Mouse (Mus musculus): Measurements from ENCODE around the gene Dlg2. TPM values are rescaled to one million over a fixed set of nuclear protein-coding genes. Genes with fewer than 3 reads are reported as not detected.

The Dlg2 gene
- polyA plus RNA-seq, 1 experiment = 1.7 TPM

GRCm38 (mm10) chr7:91543286-91543650 is 1066.8 kb downstream of the Dlg2 start:
- 54% methylated on average over 4 of the region's 4 CpGs for WGBS
- H3K4me1 ChIP-seq (ENCODE audit: control insufficient read depth, insufficient read depth, insufficient read length) = no peaks in the 10 kb centered on the region
- TF ChIP-seq CTCF (IDR thresholded peaks at IDR 0.05; ENCODE audit: extremely low read depth, insufficient read depth, insufficient read length, insufficient replicate concordance) (no peak), POLR2A (IDR thresholded peaks at IDR 0.05; ENCODE audit: low read depth, low read length) (no peak)
- no peak overlapping the region for H3K4me3 ChIP-seq (ENCODE audit: extremely low read depth, insufficient read depth, insufficient read length)
- H3K27ac ChIP-seq (ENCODE audit: insufficient read depth, low read length) = no peak overlapping the region
- H3K27me3 ChIP-seq (ENCODE audit: control insufficient read depth, insufficient read depth, low read length) = no peaks in the 10 kb centered on the region; the same call in 1 of the 2 replicates
- no peak for DNase-seq (ENCODE audit: low read depth in 1 of 2, low spot score in 2 of 2)
- H3K36me3 ChIP-seq (ENCODE audit: control insufficient read depth, insufficient read depth, low read length) = no peaks in the 10 kb centered on the region

GRCm38 (mm10) chr7:91544600-91544999 is 1068.1 kb downstream of the Dlg2 start:
- WGBS = 3% methylated on average over 3 of the region's 3 CpGs
- no peaks in the 10 kb centered on the region; the same call in 1 of the 2 replicates for H3K27me3 ChIP-seq (ENCODE audit: control insufficient read depth, insufficient read depth, low read length)
- no peak overlapping the region for H3K27ac ChIP-seq (ENCODE audit: insufficient read depth, low read length)
- no peaks in the 10 kb centered on the region for H3K36me3 ChIP-seq (ENCODE audit: control insufficient read depth, insufficient read depth, low read length)
- H3K4me3 ChIP-seq (ENCODE audit: extremely low read depth, insufficient read depth, insufficient read length) = no peak overlapping the region
- no peaks in the 10 kb centered on the region for H3K4me1 ChIP-seq (ENCODE audit: control insufficient read depth, insufficient read depth, insufficient read length)
- TF ChIP-seq POLR2A (IDR thresholded peaks at IDR 0.05; ENCODE audit: low read depth, low read length) (no peak), CTCF (IDR thresholded peaks at IDR 0.05; ENCODE audit: extremely low read depth, insufficient read depth, insufficient read length, insufficient replicate concordance) (no peak)
- no peak for DNase-seq (ENCODE audit: low read depth in 1 of 2, low spot score in 2 of 2)

- no peak overlapping the region for H3K4me3 ChIP-seq (ENCODE audit: extremely low read depth, insufficient read depth, insufficient read length)
- no peaks in the 10 kb centered on the region for H3K36me3 ChIP-seq (ENCODE audit: control insufficient read depth, insufficient read depth, low read length)
- no peak overlapping the region for H3K27ac ChIP-seq (ENCODE audit: insufficient read depth, low read length)
- H3K4me1 ChIP-seq (ENCODE audit: control insufficient read depth, insufficient read depth, insufficient read length) = no peaks in the 10 kb centered on the region
- 11% methylated on average over 1 of the region's 1 CpGs for WGBS
- TF ChIP-seq POLR2A (IDR thresholded peaks at IDR 0.05; ENCODE audit: low read depth, low read length) = no peak
- TF ChIP-seq CTCF (IDR thresholded peaks at IDR 0.05; ENCODE audit: extremely low read depth, insufficient read depth, insufficient read length, insufficient replicate concordance) = no peak
- no peak for DNase-seq (ENCODE audit: low read depth in 1 of 2, low spot score in 2 of 2)
- no peaks in the 10 kb centered on the region for H3K27me3 ChIP-seq (ENCODE audit: control insufficient read depth, insufficient read depth, low read length)
These were observed 1072.3 kb downstream of the Dlg2 start for GRCm38 (mm10) chr7:91548796-91549195.

- TF ChIP-seq POLR2A (IDR thresholded peaks at IDR 0.05; ENCODE audit: low read depth, low read length) (no peak), CTCF (IDR thresholded peaks at IDR 0.05; ENCODE audit: extremely low read depth, insufficient read depth, insufficient read length, insufficient replicate concordance) (no peak)
- H3K4me3 ChIP-seq (ENCODE audit: extremely low read depth, insufficient read depth, insufficient read length) = no peak overlapping the region
- DNase-seq (ENCODE audit: low read depth in 1 of 2, low spot score in 2 of 2) = no peak
- no peaks in the 10 kb centered on the region for H3K36me3 ChIP-seq (ENCODE audit: control insufficient read depth, insufficient read depth, low read length)
- no peaks in the 10 kb centered on the region for H3K4me1 ChIP-seq (ENCODE audit: control insufficient read depth, insufficient read depth, insufficient read length)
- H3K27ac ChIP-seq (ENCODE audit: insufficient read depth, low read length) = no peak overlapping the region
- H3K27me3 ChIP-seq (ENCODE audit: control insufficient read depth, insufficient read depth, low read length) = no peaks in the 10 kb centered on the region
These were observed 1081.1 kb downstream of the Dlg2 start for GRCm38 (mm10) chr7:91557582-91557981.

GRCm38 (mm10) chr7:91567423-91567822 is 1091.0 kb downstream of the Dlg2 start:
- DNase-seq (ENCODE audit: low read depth in 1 of 2, low spot score in 2 of 2) = no peak
- TF ChIP-seq POLR2A (IDR thresholded peaks at IDR 0.05; ENCODE audit: low read depth, low read length) (no peak), CTCF (IDR thresholded peaks at IDR 0.05; ENCODE audit: extremely low read depth, insufficient read depth, insufficient read length, insufficient replicate concordance) (no peak)

GRCm38 (mm10) chr7:91570969-91571368 is 1094.5 kb downstream of the Dlg2 start:
- no peaks in the 10 kb centered on the region for H3K27me3 ChIP-seq (ENCODE audit: control insufficient read depth, insufficient read depth, low read length)
- TF ChIP-seq POLR2A (IDR thresholded peaks at IDR 0.05; ENCODE audit: low read depth, low read length) (no peak), CTCF (IDR thresholded peaks at IDR 0.05; ENCODE audit: extremely low read depth, insufficient read depth, insufficient read length, insufficient replicate concordance) (no peak)
- no peak overlapping the region for H3K27ac ChIP-seq (ENCODE audit: insufficient read depth, low read length)
- H3K4me1 ChIP-seq (ENCODE audit: control insufficient read depth, insufficient read depth, insufficient read length) = no peaks in the 10 kb centered on the region
- no peak for DNase-seq (ENCODE audit: low read depth in 1 of 2, low spot score in 2 of 2)
- no peak overlapping the region for H3K4me3 ChIP-seq (ENCODE audit: extremely low read depth, insufficient read depth, insufficient read length)
- 93% methylated on average over 2 of the region's 2 CpGs for WGBS
- no peaks in the 10 kb centered on the region for H3K36me3 ChIP-seq (ENCODE audit: control insufficient read depth, insufficient read depth, low read length)

More at GRCm38 (mm10) chr7:91567423-91567822, 1091.0 kb downstream of the Dlg2 start:
- Histone ChIP-seq H3K27ac (ENCODE audit: insufficient read depth, low read length) (no peak overlapping the region), H3K4me3 (ENCODE audit: extremely low read depth, insufficient read depth, insufficient read length) (no peak overlapping the region), H3K4me1 (ENCODE audit: control insufficient read depth, insufficient read depth, insufficient read length) (no peaks in the 10 kb centered on the region), H3K27me3 (ENCODE audit: control insufficient read depth, insufficient read depth, low read length) (no peaks in the 10 kb centered on the region), H3K36me3 (ENCODE audit: control insufficient read depth, insufficient read depth, low read length) (no peaks in the 10 kb centered on the region)

GRCm38 (mm10) chr7:91572666-91573065 is 1096.2 kb downstream of the Dlg2 start:
- Histone ChIP-seq H3K4me3 (ENCODE audit: extremely low read depth, insufficient read depth, insufficient read length) (no peak overlapping the region), H3K36me3 (ENCODE audit: control insufficient read depth, insufficient read depth, low read length) (no peaks in the 10 kb centered on the region), H3K27me3 (ENCODE audit: control insufficient read depth, insufficient read depth, low read length) (no peaks in the 10 kb centered on the region), H3K27ac (ENCODE audit: insufficient read depth, low read length) (no peak overlapping the region), H3K4me1 (ENCODE audit: control insufficient read depth, insufficient read depth, insufficient read length) (no peaks in the 10 kb centered on the region)
- WGBS = 63% methylated on average over 2 of the region's 2 CpGs
- DNase-seq (ENCODE audit: low read depth in 1 of 2, low spot score in 2 of 2) = no peak
- TF ChIP-seq CTCF (IDR thresholded peaks at IDR 0.05; ENCODE audit: extremely low read depth, insufficient read depth, insufficient read length, insufficient replicate concordance) = no peak
